Mouse (Mus musculus): Measurements from ENCODE around the gene Slc6a12. TPM values are rescaled to one million over a fixed set of nuclear protein-coding genes. Genes with fewer than 3 reads are reported as not detected.

The Slc6a12 gene
- polyA plus RNA-seq, 1 experiment, result 0.43 TPM

DNA sequence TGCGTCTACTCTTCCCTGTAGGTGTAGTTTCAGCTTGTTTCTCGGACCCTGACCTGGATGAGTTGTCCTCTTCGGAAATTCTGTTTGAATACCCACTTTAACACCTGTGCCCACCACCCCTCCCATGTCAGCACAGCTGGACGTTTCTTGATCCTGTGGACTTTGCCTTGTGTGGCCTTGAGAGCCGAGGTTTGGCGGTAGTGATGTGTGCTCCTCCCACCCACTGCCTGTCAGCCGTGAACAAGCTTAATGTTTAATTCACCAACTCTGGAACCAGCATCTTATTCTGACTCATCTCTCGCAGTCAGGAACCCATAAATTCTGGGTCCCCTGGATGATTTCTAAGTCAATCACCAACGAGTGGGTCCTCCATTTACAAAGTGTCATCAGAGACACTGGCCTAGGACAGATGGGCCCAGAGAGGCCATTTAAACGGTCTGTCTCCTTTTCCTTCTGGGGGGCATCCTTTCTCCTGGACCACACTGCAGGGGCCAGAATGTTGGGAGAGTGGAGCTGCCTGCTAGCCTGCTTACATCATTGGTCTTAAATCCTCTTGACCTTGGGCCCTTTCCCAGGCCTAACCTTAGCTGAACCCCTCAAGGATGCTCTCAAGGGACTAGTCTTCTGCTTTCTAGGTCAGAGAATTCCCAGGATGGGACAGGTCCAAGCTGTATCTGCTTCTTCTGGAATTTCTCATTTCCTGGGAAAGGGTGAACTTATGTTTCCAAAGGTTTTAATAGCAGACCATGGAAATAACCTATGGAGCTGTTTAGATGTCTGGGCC, 28.5 kb downstream of the Slc6a12 start:
- no peaks in the 10 kb centered on the region for H3K4me1 ChIP-seq (replicated peaks; ENCODE audit: control insufficient read depth, insufficient read depth, low read length)
- no peak overlapping the region for H3K4me3 ChIP-seq (ENCODE audit: control insufficient read depth, insufficient read depth, low read length)
- DNase-seq, result no peak
- no peak overlapping the region for H3K27ac ChIP-seq (ENCODE audit: control insufficient read depth, insufficient read depth, low read length)
- H3K27me3 ChIP-seq (ENCODE audit: control insufficient read depth, insufficient read depth, low read length), result no peaks in the 10 kb centered on the region
- 91% methylated on average over 10 of the region's 10 CpGs for WGBS
- TF ChIP-seq POLR2A (IDR thresholded peaks at IDR 0.05; ENCODE audit: control insufficient read depth, extremely low read depth, insufficient read depth, low read length, poor library complexity) (no peak), CTCF (IDR thresholded peaks at IDR 0.05; ENCODE audit: borderline replicate concordance, control insufficient read depth, extremely low read depth, insufficient read depth, low read length, poor library complexity) (no peak)
- H3K36me3 ChIP-seq (ENCODE audit: control insufficient read depth, insufficient read depth, low read length), result no peaks in the 10 kb centered on the region

DNA sequence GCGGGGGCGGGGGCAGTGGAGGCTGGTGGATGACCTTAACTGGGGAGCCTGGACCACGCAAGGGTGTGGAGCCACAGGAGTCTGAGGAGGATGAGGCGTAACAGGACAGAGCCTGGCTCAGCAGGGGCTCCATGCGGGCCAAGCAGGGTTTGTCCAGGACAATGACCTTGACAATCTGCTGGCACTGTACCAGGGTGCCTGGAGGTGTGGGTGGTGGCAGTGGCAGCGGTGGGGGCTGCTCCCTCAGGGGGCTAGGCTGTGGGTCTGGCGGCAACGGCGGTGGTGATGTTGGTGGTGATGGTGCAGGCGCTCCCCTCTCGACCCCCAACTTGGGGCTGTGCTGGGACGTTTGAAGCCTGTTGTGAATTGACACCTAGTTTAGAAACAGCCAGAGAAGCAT, 33.3 kb downstream of the Slc6a12 start:
- 85% methylated on average over 12 of the region's 12 CpGs for WGBS

DNA sequence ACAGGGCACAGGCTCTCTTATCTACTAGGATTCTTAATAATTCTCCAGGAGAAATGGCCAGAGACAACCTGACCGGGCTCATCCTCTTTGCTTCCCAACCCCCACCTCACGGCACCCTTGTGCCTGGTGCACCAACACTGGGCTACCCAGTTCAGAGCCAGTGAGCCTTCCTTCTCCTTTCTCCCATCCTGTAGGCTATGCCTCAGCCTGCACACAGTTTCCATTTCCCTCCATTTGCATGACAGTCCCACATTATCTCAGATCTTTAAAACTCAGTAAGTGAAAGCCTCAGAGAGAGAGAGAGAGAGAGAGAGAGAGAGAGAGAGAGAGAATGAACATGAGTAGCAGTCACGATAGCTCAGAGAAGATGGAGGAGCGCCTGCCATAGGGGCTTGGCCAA, 35.4 kb downstream of the Slc6a12 start:
- H3K4me1 ChIP-seq (replicated peaks; ENCODE audit: control insufficient read depth, insufficient read depth, low read length), result no peaks in the 10 kb centered on the region
- H3K27me3 ChIP-seq (ENCODE audit: control insufficient read depth, insufficient read depth, low read length), result no peaks in the 10 kb centered on the region
- WGBS, result 73% methylated on average over 4 of the region's 4 CpGs
- no peak for TF ChIP-seq CTCF (IDR thresholded peaks at IDR 0.05; ENCODE audit: borderline replicate concordance, control insufficient read depth, extremely low read depth, insufficient read depth, low read length, poor library complexity)
- no peak for TF ChIP-seq POLR2A (IDR thresholded peaks at IDR 0.05; ENCODE audit: control insufficient read depth, extremely low read depth, insufficient read depth, low read length, poor library complexity)
- DNase-seq, result no peak
- no peaks in the 10 kb centered on the region for H3K36me3 ChIP-seq (ENCODE audit: control insufficient read depth, insufficient read depth, low read length)
- no peak overlapping the region for H3K27ac ChIP-seq (ENCODE audit: control insufficient read depth, insufficient read depth, low read length)
- no peak overlapping the region for H3K4me3 ChIP-seq (ENCODE audit: control insufficient read depth, insufficient read depth, low read length)

More for the DNA sequence above, 33.3 kb downstream of the Slc6a12 start:
- Histone ChIP-seq H3K27me3 (ENCODE audit: control insufficient read depth, insufficient read depth, low read length) (no peaks in the 10 kb centered on the region), H3K4me1 (replicated peaks; ENCODE audit: control insufficient read depth, insufficient read depth, low read length) (no peaks in the 10 kb centered on the region), H3K4me3 (ENCODE audit: control insufficient read depth, insufficient read depth, low read length) (no peak overlapping the region), H3K27ac (ENCODE audit: control insufficient read depth, insufficient read depth, low read length) (no peak overlapping the region), H3K36me3 (ENCODE audit: control insufficient read depth, insufficient read depth, low read length) (no peaks in the 10 kb centered on the region)
- DNase-seq, result no peak
- no peak for TF ChIP-seq POLR2A (IDR thresholded peaks at IDR 0.05; ENCODE audit: control insufficient read depth, extremely low read depth, insufficient read depth, low read length, poor library complexity)
- no peak for TF ChIP-seq CTCF (IDR thresholded peaks at IDR 0.05; ENCODE audit: borderline replicate concordance, control insufficient read depth, extremely low read depth, insufficient read depth, low read length, poor library complexity)

DNA sequence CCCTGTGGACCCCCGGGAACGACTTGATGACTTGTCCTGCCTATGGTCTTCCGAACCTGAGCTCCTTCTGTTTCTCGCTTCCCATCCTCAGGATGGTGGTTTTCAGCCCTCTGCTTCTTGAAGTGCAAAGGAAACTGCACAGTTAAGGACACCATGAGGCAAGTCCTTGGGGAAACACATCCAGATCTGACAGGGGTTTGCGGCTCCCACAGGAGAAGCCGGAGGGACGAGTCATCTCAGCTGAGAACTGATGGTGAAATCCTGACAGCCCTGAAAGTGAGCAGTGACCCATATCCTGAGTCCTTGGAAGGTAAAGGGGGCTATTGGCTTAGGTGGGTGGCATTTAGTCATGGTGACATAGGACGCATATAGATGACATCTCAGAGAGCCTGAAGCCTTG, 37.7 kb downstream of the Slc6a12 start:
- DNase-seq, result no peak
- WGBS, result 90% methylated on average over 8 of the region's 8 CpGs
- TF ChIP-seq POLR2A (IDR thresholded peaks at IDR 0.05; ENCODE audit: control insufficient read depth, extremely low read depth, insufficient read depth, low read length, poor library complexity) (no peak), CTCF (IDR thresholded peaks at IDR 0.05; ENCODE audit: borderline replicate concordance, control insufficient read depth, extremely low read depth, insufficient read depth, low read length, poor library complexity) (no peak)
- Histone ChIP-seq H3K4me3 (ENCODE audit: control insufficient read depth, insufficient read depth, low read length) (no peak overlapping the region), H3K27me3 (ENCODE audit: control insufficient read depth, insufficient read depth, low read length) (no peaks in the 10 kb centered on the region), H3K36me3 (ENCODE audit: control insufficient read depth, insufficient read depth, low read length) (no peaks in the 10 kb centered on the region), H3K27ac (ENCODE audit: control insufficient read depth, insufficient read depth, low read length) (no peak overlapping the region), H3K4me1 (replicated peaks; ENCODE audit: control insufficient read depth, insufficient read depth, low read length) (no peaks in the 10 kb centered on the region)

DNA sequence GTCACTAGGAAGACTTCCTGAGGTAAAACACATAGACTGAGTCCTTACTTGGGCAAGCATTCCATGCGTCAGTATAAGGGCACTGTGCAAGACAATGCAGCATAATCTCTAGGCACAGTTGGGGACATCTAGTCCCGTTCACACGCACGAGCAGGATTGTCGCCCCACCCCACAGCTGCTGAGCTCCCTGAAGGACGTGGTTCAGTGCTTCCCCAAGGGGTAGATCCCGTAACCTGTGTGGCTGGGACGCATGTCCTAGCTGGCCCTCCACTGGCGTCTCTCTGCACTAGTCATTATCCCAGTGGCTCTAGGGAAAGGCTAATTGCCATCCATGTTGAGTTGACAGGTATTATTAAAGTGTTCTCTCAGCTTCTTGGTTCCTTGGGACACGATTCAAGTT, 39.2 kb downstream of the Slc6a12 start:
- TF ChIP-seq POLR2A (IDR thresholded peaks at IDR 0.05; ENCODE audit: control insufficient read depth, extremely low read depth, insufficient read depth, low read length, poor library complexity), result no peak
- TF ChIP-seq CTCF (IDR thresholded peaks at IDR 0.05; ENCODE audit: borderline replicate concordance, control insufficient read depth, extremely low read depth, insufficient read depth, low read length, poor library complexity), result no peak
- Histone ChIP-seq H3K4me1 (replicated peaks; ENCODE audit: control insufficient read depth, insufficient read depth, low read length) (no peaks in the 10 kb centered on the region), H3K27me3 (ENCODE audit: control insufficient read depth, insufficient read depth, low read length) (no peaks in the 10 kb centered on the region), H3K4me3 (ENCODE audit: control insufficient read depth, insufficient read depth, low read length) (no peak overlapping the region), H3K36me3 (ENCODE audit: control insufficient read depth, insufficient read depth, low read length) (no peaks in the 10 kb centered on the region), H3K27ac (ENCODE audit: control insufficient read depth, insufficient read depth, low read length) (no peak overlapping the region)
- WGBS, result 78% methylated on average over 10 of the region's 10 CpGs
- DNase-seq, result no peak

DNA sequence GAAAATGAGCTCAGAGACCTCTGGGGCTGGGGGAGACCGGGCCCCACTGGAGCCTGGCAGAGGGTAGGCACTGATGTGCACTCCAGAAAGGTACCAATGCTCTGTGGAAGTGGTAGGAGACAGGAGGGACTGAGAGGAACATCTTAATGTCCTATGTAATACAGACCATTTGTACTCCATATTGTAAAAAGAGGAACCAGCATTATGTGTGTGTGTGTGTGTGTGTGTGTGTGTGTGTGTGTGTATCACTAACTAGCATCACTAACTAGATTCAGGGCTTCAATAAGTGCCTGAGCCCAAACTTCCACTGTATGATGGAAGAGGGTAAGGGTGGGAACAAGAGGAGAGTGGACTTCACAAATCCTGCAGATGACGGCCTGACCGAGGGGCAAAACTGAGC, 42.5 kb downstream of the Slc6a12 start:
- WGBS, result 85% methylated on average over 3 of the region's 3 CpGs
- H3K27me3 ChIP-seq (ENCODE audit: control insufficient read depth, insufficient read depth, low read length), result no peaks in the 10 kb centered on the region
- no peak overlapping the region for H3K27ac ChIP-seq (ENCODE audit: control insufficient read depth, insufficient read depth, low read length)
- H3K36me3 ChIP-seq (ENCODE audit: control insufficient read depth, insufficient read depth, low read length), result no peaks in the 10 kb centered on the region
- no peaks in the 10 kb centered on the region for H3K4me1 ChIP-seq (replicated peaks; ENCODE audit: control insufficient read depth, insufficient read depth, low read length)
- DNase-seq, result no peak
- H3K4me3 ChIP-seq (ENCODE audit: control insufficient read depth, insufficient read depth, low read length), result no peak overlapping the region
- TF ChIP-seq CTCF (IDR thresholded peaks at IDR 0.05; ENCODE audit: borderline replicate concordance, control insufficient read depth, extremely low read depth, insufficient read depth, low read length, poor library complexity), result no peak
- TF ChIP-seq POLR2A (IDR thresholded peaks at IDR 0.05; ENCODE audit: control insufficient read depth, extremely low read depth, insufficient read depth, low read length, poor library complexity), result no peak

All from thymus, adult 2 months (tissue).